Mouse (Mus musculus): ENCODE measurements around the gene Il7r.
"Not testable (repeated sequence)": the region's sequence is repeated elsewhere in the genome, so short reads cannot be mapped to it uniquely, and the experiment has no call there.

DNA sequence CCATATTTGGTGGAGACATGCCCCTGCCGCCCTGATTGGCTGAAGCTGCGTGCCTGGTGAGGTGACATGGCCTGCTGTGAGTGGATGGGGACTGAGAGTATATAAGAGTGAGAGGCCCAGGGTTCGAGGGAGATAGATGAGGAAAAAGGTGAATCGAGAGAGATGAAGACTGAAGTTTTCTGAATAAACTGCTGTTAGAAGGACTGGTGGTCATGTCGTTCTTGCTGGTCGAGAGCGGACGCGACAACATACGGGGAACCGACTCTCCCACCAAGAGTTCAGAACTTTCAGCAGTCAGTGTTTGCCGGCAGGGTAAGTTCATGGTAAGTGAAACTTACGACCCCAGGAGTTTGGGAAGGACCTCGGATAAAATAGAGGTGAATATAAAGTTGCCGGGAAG is 27.3 kb upstream of the Il7r start:
- not testable (repeated sequence) for TF ChIP-seq CTCF (conservative IDR thresholded peaks at IDR 0.05; ENCODE audit: low read length); NANOG (IDR thresholded peaks at IDR 0.05; ENCODE audit: borderline replicate concordance, low read length); POU5F1 (IDR thresholded peaks at IDR 0.05; ENCODE audit: borderline replicate concordance, low read length)
